Mouse (Mus musculus) heart, adult 2 months (tissue): ENCODE data around the gene Comtd1. TPM values are rescaled to one million over a fixed set of nuclear protein-coding genes. Genes with fewer than 3 reads are reported as not detected.

ENCODE experiments used
- DNase-seq, 2 experiments: peaks; one replicate each; pipeline ENCODE4 v3.0.0; 2021
- H3K27ac ChIP-seq: fragments of 200-600 bp; 2 replicates; pipeline ENCODE4 v1.8.1; 2022
- H3K27me3 ChIP-seq: fragments of 200-500 bp; 2 replicates; pipeline ENCODE4 v1.6.1; 2012; ENCODE audit warnings: mild to moderate bottlenecking, low read length, inconsistent platforms, mixed read lengths; ENCODE audit not compliant: control insufficient read depth, insufficient read depth
- H3K36me3 ChIP-seq: fragments of 200-500 bp; 2 replicates; pipeline ENCODE4 v1.6.1; 2012; ENCODE audit warnings: low read length, inconsistent platforms; ENCODE audit not compliant: control insufficient read depth, insufficient read depth
- H3K4me1 ChIP-seq: fragments of 200-500 bp; 2 replicates; pipeline ENCODE4 v1.6.1; 2011; ENCODE audit warnings: low read length; ENCODE audit not compliant: control insufficient read depth, insufficient read depth
- H3K4me3 ChIP-seq: fragments of 200-600 bp; 2 replicates; pipeline ENCODE4 v1.8.1; 2022
- H3K79me2 ChIP-seq: fragments of 200-500 bp; replicated peaks from 2 replicates; pipeline ENCODE4 v1.6.1; 2012; ENCODE audit warnings: mild to moderate bottlenecking, inconsistent platforms, low read length, moderate library complexity, mixed read lengths; ENCODE audit not compliant: control insufficient read depth, insufficient read depth
- H3K9ac ChIP-seq: fragments of 200-500 bp; 2 replicates; pipeline ENCODE4 v1.6.1; 2012; ENCODE audit warnings: low read depth, mild to moderate bottlenecking, control low read depth, inconsistent platforms, low read length, mixed read lengths
- CTCF ChIP-seq: fragments of 200-600 bp; IDR thresholded peaks from 2 replicates; pipeline ENCODE4 v1.8.1; 2022; ENCODE audit warnings: antibody characterized with exemption, mild to moderate bottlenecking, moderate library complexity
- EP300 ChIP-seq: fragments of 200-500 bp; IDR thresholded peaks from 2 replicates; pipeline ENCODE4 v1.6.1; 2011; ENCODE audit warnings: low read depth, low read length, control low read depth; ENCODE audit not compliant: insufficient read depth
- POLR2A ChIP-seq: fragments of 200-500 bp; IDR thresholded peaks from 2 replicates; pipeline ENCODE4 v1.6.1; 2011; ENCODE audit warnings: mild to moderate bottlenecking, low read depth, low read length, control low read depth; ENCODE audit not compliant: insufficient read depth
- WGBS: fragments of 180-500 bp; shearing (Covaris S2); methylation state at CpG from one replicate; pipeline ENCODE4 v1.1.7; 2018; 5-methylcytosine and 5-hydroxymethylcytosine counted together
- intact Hi-C: fragments of 180-260 bp; cut with DNase I; formaldehyde crosslinking; loops from one replicate; pipeline ENCODE4 v1.15.1; 2025
- polyA plus RNA-seq: library from polyadenylated mRNA; depleted of rRNA; stranded (reverse); fragments of >200 nt; gene quantifications from 2 replicates; pipeline ENCODE4 v1.2.3, GENCODE M21; 2012
- total RNA-seq, 2 experiments: library from RNA; stranded (reverse); gene quantifications; 2 replicates each; pipeline ENCODE4 v1.2.3; 2021

Gene Comtd1
- total and polyA plus RNA-seq, 3 experiments, result 5.6 to 10.2 (median 8.3) TPM

GRCm38 (mm10) chr14:21841819-21842592 lies 6.8 kb downstream of the Comtd1 start:
- Histone ChIP-seq H3K27ac (no peak overlapping the region), H3K27me3 (no peaks in the 10 kb centered on the region), H3K79me2 (peaks cover 4% of the 10 kb centered on the region; the same call in 1 of the 2 replicates), H3K36me3 (peaks cover 43% of the 10 kb centered on the region), H3K4me3 (no peak overlapping the region), H3K9ac (no peak overlapping the region), H3K4me1 (peaks cover 12% of the 10 kb centered on the region)
- intact Hi-C loops, result loop anchor here (10.0 kb wide), 1 partner anchor 87 kb away; the partner anchor contains the start of genes Dusp13 and Samd8
- no peak for DNase-seq
- 65% methylated on average over 5 of the region's 5 CpGs for WGBS
- TF ChIP-seq CTCF (peak; percentile 55), EP300 (no peak)

GRCm38 (mm10) chr14:21838336-21839017 lies 10.3 kb downstream of the Comtd1 start:
- WGBS, result 39% methylated on average over 8 of the region's 8 CpGs
- no peak overlapping the region for H3K27ac ChIP-seq
- TF ChIP-seq CTCF (no peak), EP300 (no peak), POLR2A (no peak)
- H3K4me1 ChIP-seq, result peaks cover 13% of the 10 kb centered on the region
- no peak overlapping the region for H3K4me3 ChIP-seq
- peaks cover 63% of the 10 kb centered on the region for H3K36me3 ChIP-seq
- no peak for DNase-seq
- H3K9ac ChIP-seq, result no peak overlapping the region
- H3K79me2 ChIP-seq, result peaks cover 4% of the 10 kb centered on the region
- intact Hi-C loops, result no loop called here
- H3K27me3 ChIP-seq, result no peaks in the 10 kb centered on the region

- Histone ChIP-seq H3K79me2 (peaks cover 4% of the 10 kb centered on the region), H3K4me1 (peaks cover 8% of the 10 kb centered on the region), H3K36me3 (peaks cover 30% of the 10 kb centered on the region), H3K4me3 (peak overlapping the region; percentile 98), H3K9ac (peak overlapping the region; percentile 99), H3K27ac (peak overlapping the region; percentile 100), H3K27me3 (no peaks in the 10 kb centered on the region)
- under 1% methylated on average over 28 of the region's 28 CpGs for WGBS
- no peak for DNase-seq
- TF ChIP-seq CTCF (no peak), EP300 (no peak), POLR2A (no peak)
- intact Hi-C loops, result loop anchor here (2.0 kb wide), 1 partner anchor 19 kb away; no protein-coding TSS in a partner anchor
Measured at GRCm38 (mm10) chr14:21831830-21832403, 16.9 kb downstream of the Comtd1 start.

GRCm38 (mm10) chr14:21830876-21831767 lies 17.7 kb downstream of the Comtd1 start:
- Histone ChIP-seq H3K27ac (peak overlapping the region; percentile 100), H3K27me3 (no peaks in the 10 kb centered on the region), H3K4me3 (peak overlapping the region; percentile 98), H3K4me1 (peaks cover 8% of the 10 kb centered on the region), H3K79me2 (peaks cover 4% of the 10 kb centered on the region), H3K36me3 (peaks cover 25% of the 10 kb centered on the region), H3K9ac (peak overlapping the region; percentile 99)
- peak; percentile 96 for TF ChIP-seq POLR2A
- peak; percentile 40; the same call in 1 of the 2 replicates for TF ChIP-seq EP300
- peak; percentile 29 for TF ChIP-seq CTCF
- peak; percentile 98 for DNase-seq
- under 1% methylated on average over 70 of the region's 73 CpGs for WGBS
- intact Hi-C loops, result loop anchor here (2.0 kb wide), 1 partner anchor 18 kb away; no protein-coding TSS in a partner anchor

GRCm38 (mm10) chr14:21825786-21826491 lies 22.8 kb downstream of the Comtd1 start:
- H3K27ac ChIP-seq, result no peak overlapping the region
- H3K4me3 ChIP-seq, result no peak overlapping the region
- H3K9ac ChIP-seq, result no peak overlapping the region
- 59% methylated on average over 9 of the region's 9 CpGs for WGBS
- TF ChIP-seq EP300, result no peak
- TF ChIP-seq POLR2A, result no peak
- TF ChIP-seq CTCF, result no peak
- H3K4me1 ChIP-seq, result peaks cover 19% of the 10 kb centered on the region
- intact Hi-C loops, result loop anchor here (10.0 kb wide), 1 partner anchor 321 kb away; no protein-coding TSS in a partner anchor
- H3K36me3 ChIP-seq, result peaks cover 4% of the 10 kb centered on the region; the same call in 1 of the 2 replicates
- DNase-seq, result no peak
- H3K27me3 ChIP-seq, result no peaks in the 10 kb centered on the region
- H3K79me2 ChIP-seq, result no peaks in the 10 kb centered on the region
